Mouse (Mus musculus): ENCODE data around the gene Arglu1.

DNA sequence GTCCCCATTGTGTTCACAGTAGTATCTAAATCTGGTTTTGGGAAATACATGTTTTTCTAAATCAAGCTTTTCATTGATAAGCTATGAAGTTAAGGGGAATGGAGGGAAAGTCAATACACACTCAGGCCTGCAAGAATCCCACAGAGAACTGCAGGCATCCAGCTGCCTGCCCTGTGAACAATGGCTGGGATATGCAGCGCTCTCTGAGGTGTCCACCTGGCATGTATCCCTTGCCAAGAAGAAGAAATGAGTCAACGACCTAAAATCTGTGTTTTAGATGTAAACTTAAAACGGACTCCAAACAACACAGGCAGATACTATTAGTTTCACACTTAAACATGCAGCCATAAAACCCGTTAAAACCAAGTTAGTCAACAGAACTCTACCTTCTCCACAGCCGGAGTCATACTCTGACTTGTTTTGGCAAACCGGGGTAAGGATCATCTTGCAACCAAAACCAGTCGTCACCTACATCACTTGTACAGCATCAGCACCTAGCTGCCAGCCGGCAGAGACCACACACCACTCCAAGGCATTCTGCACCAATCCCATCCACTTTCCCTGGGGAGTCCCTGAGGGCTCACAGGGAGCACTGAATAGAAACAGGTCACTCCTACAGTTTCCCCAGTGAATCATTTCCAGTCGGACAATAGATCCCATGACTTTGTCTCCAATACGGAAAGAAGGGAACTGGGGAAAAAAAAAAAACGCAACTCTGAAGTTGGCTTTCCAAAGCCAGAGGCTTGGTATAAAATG is 46.0 kb downstream of the Arglu1 start:
- TF ChIP-seq POLR2A (IDR thresholded peaks at IDR 0.05; ENCODE audit: borderline replicate concordance, extremely low read depth, insufficient read depth, insufficient read length, poor library complexity, severe bottlenecking) = no peak
- no peak for TF ChIP-seq CTCF (IDR thresholded peaks at IDR 0.05; ENCODE audit: borderline replicate concordance, extremely low read depth, insufficient read depth, insufficient read length)
